Mouse (Mus musculus) neural tube, embryonic 14.5 days (tissue): ENCODE measurements at regions not wholly inside any gene's neighbourhood (a gene's known extent, or its start where the extent isn't known, plus 50 kb on each side); places are given as distances from the start of the nearest gene placed in this dataset.

Experiments used
- ATAC-seq: fragments of 200-750 bp; cut with Nextera tagmentation; 2 replicates; pipeline ENCODE4 v1.8.0; 2017; ENCODE audit warnings: low read depth, mild to moderate bottlenecking, moderate TSS enrichment, moderate library complexity
- H3K27ac ChIP-seq: fragments of 300-500 bp; sonication (generic); 2 replicates; pipeline ENCODE4 v1.5.1; 2014; ENCODE audit warnings: low read depth, mild to moderate bottlenecking, control low read depth, low read length, moderate library complexity, mixed read lengths
- H3K27me3 ChIP-seq: fragments of 300-500 bp; sonication (generic); 2 replicates; pipeline ENCODE4 v1.6.1; 2014; ENCODE audit warnings: low read length; ENCODE audit not compliant: control insufficient read depth, insufficient read depth
- H3K36me3 ChIP-seq: fragments of 300-500 bp; sonication (generic); 2 replicates; pipeline ENCODE4 v1.6.1; 2014; ENCODE audit warnings: low read length, mixed read lengths; ENCODE audit not compliant: control insufficient read depth, insufficient read depth
- H3K4me1 ChIP-seq: fragments of 300-500 bp; sonication (generic); 2 replicates; pipeline ENCODE4 v1.6.1; 2014; ENCODE audit warnings: low read length; ENCODE audit not compliant: control insufficient read depth, insufficient read depth
- H3K4me2 ChIP-seq: fragments of 300-500 bp; sonication (generic); 2 replicates; pipeline ENCODE4 v1.6.1; 2014; ENCODE audit warnings: mild to moderate bottlenecking, low read depth, low read length, control low read depth
- H3K4me3 ChIP-seq: fragments of 300-500 bp; sonication (generic); 2 replicates; pipeline ENCODE4 v1.5.1; 2014; ENCODE audit warnings: low read depth, low read length, control low read depth, mixed read lengths
- H3K9ac ChIP-seq: fragments of 300-500 bp; sonication (generic); replicated peaks from 2 replicates; pipeline ENCODE4 v1.6.1; 2014; ENCODE audit warnings: low read depth, mild to moderate bottlenecking, control low read depth, low read length, mixed read lengths
- H3K9me3 ChIP-seq: fragments of 300-500 bp; sonication (generic); 2 replicates; pipeline ENCODE4 v1.6.1; 2016; ENCODE audit warnings: low read length; ENCODE audit not compliant: control insufficient read depth
- WGBS: fragments of 180-500 bp; shearing (Covaris S2); extraction: QIAGEN DNeasy Blood & Tissue Kit; methylation state at CpG from one replicate; pipeline ENCODE4 v1.1.7; 2014; 5-methylcytosine and 5-hydroxymethylcytosine counted together

GRCm38 (mm10) chr13:37657248-37657647 is 121.0 kb upstream of the Rreb1 start:
- no peaks in the 10 kb centered on the region for H3K9me3 ChIP-seq
- WGBS, result 80% methylated on average over 16 of the region's 16 CpGs
- no peak for ATAC-seq
- H3K27ac ChIP-seq, result no peak overlapping the region
- no peaks in the 10 kb centered on the region for H3K36me3 ChIP-seq
- no peak overlapping the region for H3K4me2 ChIP-seq
- H3K4me3 ChIP-seq, result no peak overlapping the region
- no peaks in the 10 kb centered on the region for H3K4me1 ChIP-seq
- no peaks in the 10 kb centered on the region for H3K27me3 ChIP-seq
- H3K9ac ChIP-seq, result no peak overlapping the region

GRCm38 (mm10) chr13:37658034-37658433 is 120.2 kb upstream of the Rreb1 start:
- no peaks in the 10 kb centered on the region for H3K4me1 ChIP-seq
- no peak overlapping the region for H3K4me2 ChIP-seq
- WGBS, result 65% methylated on average over 2 of the region's 2 CpGs
- ATAC-seq, result no peak
- no peaks in the 10 kb centered on the region for H3K27me3 ChIP-seq
- no peak overlapping the region for H3K27ac ChIP-seq
- no peak overlapping the region for H3K9ac ChIP-seq
- no peaks in the 10 kb centered on the region for H3K9me3 ChIP-seq
- no peak overlapping the region for H3K4me3 ChIP-seq
- H3K36me3 ChIP-seq, result no peaks in the 10 kb centered on the region

DNA sequence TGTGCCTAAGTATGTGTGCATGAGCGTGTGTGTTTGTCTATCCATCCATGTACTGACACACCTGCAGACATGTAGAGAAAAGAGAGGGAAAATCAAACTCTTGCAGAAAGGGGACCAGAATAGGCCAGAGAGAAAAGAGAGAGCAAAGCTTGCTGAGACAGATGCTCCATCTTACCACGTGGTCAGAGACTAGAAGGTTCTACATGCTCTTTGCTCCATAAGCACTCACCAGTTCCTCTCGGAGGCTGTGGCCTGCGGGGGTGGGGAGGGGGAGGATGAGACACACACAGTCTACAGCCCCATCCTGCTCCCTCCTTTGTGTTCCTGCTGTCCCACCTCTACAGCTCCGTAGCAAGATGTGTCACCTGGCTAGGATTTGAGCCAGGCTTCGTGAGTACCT is 119.7 kb upstream of the Rreb1 start:
- no peak for ATAC-seq
- no peak overlapping the region for H3K9ac ChIP-seq
- H3K4me1 ChIP-seq, result no peaks in the 10 kb centered on the region
- H3K27ac ChIP-seq, result no peak overlapping the region
- H3K9me3 ChIP-seq, result no peaks in the 10 kb centered on the region
- 89% methylated on average over 6 of the region's 6 CpGs for WGBS
- no peaks in the 10 kb centered on the region for H3K36me3 ChIP-seq
- no peak overlapping the region for H3K4me3 ChIP-seq
- H3K27me3 ChIP-seq, result no peaks in the 10 kb centered on the region
- no peak overlapping the region for H3K4me2 ChIP-seq

GRCm38 (mm10) chr13:37660083-37660482 is 118.1 kb upstream of the Rreb1 start:
- ATAC-seq, result no peak
- H3K9ac ChIP-seq, result no peak overlapping the region
- WGBS, result 90% methylated on average over 4 of the region's 4 CpGs

GRCm38 (mm10) chr13:37660668-37661067 is 117.5 kb upstream of the Rreb1 start:
- Histone ChIP-seq H3K36me3 (no peaks in the 10 kb centered on the region), H3K4me3 (no peak overlapping the region), H3K4me2 (no peak overlapping the region), H3K9me3 (no peaks in the 10 kb centered on the region), H3K4me1 (no peaks in the 10 kb centered on the region), H3K27ac (no peak overlapping the region), H3K27me3 (no peaks in the 10 kb centered on the region), H3K9ac (no peak overlapping the region)
- no peak for ATAC-seq

More at GRCm38 (mm10) chr13:37660083-37660482, 118.1 kb upstream of the Rreb1 start:
- Histone ChIP-seq H3K27me3 (no peaks in the 10 kb centered on the region), H3K4me2 (no peak overlapping the region), H3K36me3 (no peaks in the 10 kb centered on the region), H3K4me1 (no peaks in the 10 kb centered on the region), H3K27ac (no peak overlapping the region), H3K9me3 (no peaks in the 10 kb centered on the region), H3K4me3 (no peak overlapping the region)

GRCm38 (mm10) chr13:37664116-37664515 is 114.1 kb upstream of the Rreb1 start:
- WGBS, result 79% methylated on average over 2 of the region's 2 CpGs
- Histone ChIP-seq H3K4me1 (no peaks in the 10 kb centered on the region), H3K27ac (no peak overlapping the region), H3K9ac (no peak overlapping the region), H3K27me3 (no peaks in the 10 kb centered on the region), H3K4me2 (no peak overlapping the region), H3K4me3 (no peak overlapping the region), H3K9me3 (no peaks in the 10 kb centered on the region), H3K36me3 (no peaks in the 10 kb centered on the region)
- ATAC-seq, result no peak

- Histone ChIP-seq H3K9me3 (no peaks in the 10 kb centered on the region), H3K36me3 (no peaks in the 10 kb centered on the region), H3K9ac (no peak overlapping the region), H3K4me3 (no peak overlapping the region), H3K27ac (no peak overlapping the region), H3K4me2 (no peak overlapping the region), H3K4me1 (no peaks in the 10 kb centered on the region), H3K27me3 (no peaks in the 10 kb centered on the region)
- ATAC-seq, result no peak
- 81% methylated on average over 22 of the region's 22 CpGs for WGBS
These were observed 111.8 kb upstream of the Rreb1 start for GRCm38 (mm10) chr13:37666207-37667003.

DNA sequence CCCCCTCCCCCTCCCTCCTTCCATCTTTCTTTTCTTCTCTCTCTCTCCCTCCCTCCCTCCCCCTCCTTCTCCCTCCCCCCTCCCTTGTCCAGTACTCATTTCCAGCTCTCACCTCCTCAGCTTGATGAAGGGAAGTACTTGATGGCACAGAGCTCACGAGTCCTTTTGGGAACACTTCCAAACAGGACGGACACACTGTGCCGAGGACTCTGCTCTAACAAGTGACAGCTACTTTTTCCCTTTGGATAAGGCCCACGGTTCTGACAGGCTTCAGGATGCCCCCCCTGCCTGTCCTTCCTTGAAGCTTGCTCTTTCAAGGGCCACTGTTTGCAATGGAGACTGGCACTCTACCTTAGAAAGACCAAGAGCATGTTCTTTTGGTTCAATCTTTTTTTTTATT is 110.8 kb upstream of the Rreb1 start:
- H3K9me3 ChIP-seq, result no peaks in the 10 kb centered on the region
- 76% methylated on average over 4 of the region's 4 CpGs for WGBS

DNA sequence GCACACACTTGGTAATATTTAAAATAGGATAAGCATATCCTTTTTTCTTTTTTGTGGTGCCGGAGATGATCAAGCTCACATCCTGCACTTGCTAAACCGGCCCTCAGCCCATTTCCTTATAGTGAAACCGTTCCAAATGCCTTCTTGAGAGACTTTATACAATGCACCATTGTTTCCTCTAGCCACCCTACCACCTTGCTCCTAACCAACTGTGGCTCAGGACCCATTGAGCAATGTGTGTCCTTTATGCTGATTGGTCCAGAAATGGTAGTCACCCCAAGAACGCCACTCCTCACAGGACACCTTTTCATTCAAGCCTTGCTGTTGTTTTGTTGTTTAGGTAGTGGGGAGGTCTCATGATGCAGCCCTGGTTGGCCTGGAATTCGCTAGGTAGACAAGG is 110.3 kb upstream of the Rreb1 start:
- no peak overlapping the region for H3K4me3 ChIP-seq
- no peaks in the 10 kb centered on the region for H3K36me3 ChIP-seq
- no peak overlapping the region for H3K9ac ChIP-seq
- no peaks in the 10 kb centered on the region for H3K4me1 ChIP-seq
- no peak overlapping the region for H3K4me2 ChIP-seq
- 78% methylated on average over 5 of the region's 5 CpGs for WGBS
- H3K27me3 ChIP-seq, result no peaks in the 10 kb centered on the region
- no peak for ATAC-seq
- no peak overlapping the region for H3K27ac ChIP-seq
- H3K9me3 ChIP-seq, result no peaks in the 10 kb centered on the region

More for the DNA sequence above, 110.8 kb upstream of the Rreb1 start:
- H3K36me3 ChIP-seq, result no peaks in the 10 kb centered on the region
- H3K27ac ChIP-seq, result no peak overlapping the region
- no peak overlapping the region for H3K9ac ChIP-seq
- H3K4me3 ChIP-seq, result no peak overlapping the region
- H3K4me1 ChIP-seq, result no peaks in the 10 kb centered on the region
- no peak for ATAC-seq
- H3K27me3 ChIP-seq, result no peaks in the 10 kb centered on the region
- H3K4me2 ChIP-seq, result no peak overlapping the region
